ENCODE assay signal across 8 mouse cellular contexts in the genomic region with DNA sequence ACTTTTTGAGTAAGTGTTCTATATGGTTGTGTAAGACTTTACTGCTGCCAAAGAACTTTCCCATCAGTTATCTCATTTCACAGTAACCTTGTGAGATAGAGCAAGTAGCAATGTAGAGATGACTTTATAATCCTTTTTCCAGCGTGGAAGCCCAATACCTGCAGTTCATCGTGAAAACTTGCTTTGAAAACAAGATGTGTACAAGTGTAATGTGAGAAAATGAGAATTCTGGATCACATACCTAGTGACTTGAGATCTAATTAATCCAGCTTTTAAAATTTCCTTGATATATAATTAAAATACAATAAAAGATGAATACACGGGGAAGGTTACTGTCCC. TPM values are rescaled to one million over a fixed set of nuclear protein-coding genes. Genes with fewer than 3 reads are reported as not detected.
DNase-seq lines count a peak whose midpoint lies in the region; ATAC-seq and TF ChIP-seq lines count a peak whose summit lies in the region.

No protein-coding gene starts in this region.

- peaks cover 11% of the 10 kb centered on the region; the same call in 1 of the 2 replicates for H3K4me1 ChIP-seq in embryonic facial prominence, embryonic 13.5 days
- H3K4me1 ChIP-seq in midbrain, postnatal 0 days (ENCODE audit: insufficient read depth, low read length) = no peaks in the 10 kb centered on the region

- no peak overlapping the region for H3K9ac ChIP-seq in embryonic facial prominence, embryonic 13.5 days
- no peak overlapping the region for H3K9ac ChIP-seq in midbrain, postnatal 0 days (replicated peaks; ENCODE audit: low read length, poor library complexity, severe bottlenecking)

- WGBS in embryonic facial prominence, embryonic 13.5 days = 64% methylated on average over 3 of the region's 3 CpGs
- WGBS in midbrain, postnatal 0 days = 51% methylated on average over 3 of the region's 3 CpGs

- no peaks in the 10 kb centered on the region for H3K36me3 ChIP-seq in embryonic facial prominence, embryonic 13.5 days
- no peaks in the 10 kb centered on the region for H3K36me3 ChIP-seq in midbrain, postnatal 0 days (ENCODE audit: insufficient read depth, low read length)

- intact Hi-C loops in left cerebral cortex, adult 2 months (cut with DNase I) = loop anchor here (5.0 kb wide), 1 partner anchor 82 kb away; no protein-coding TSS in a partner anchor
- intact Hi-C loops in left cerebral cortex, postnatal 10 days (cut with DNase I) = loop anchor here (5.0 kb wide), 1 partner anchor 83 kb away; the partner anchor contains the start of gene Rapgef6
- intact Hi-C loops in left cerebral cortex, postnatal 4 days (cut with DNase I) = no loop called here

- no peak for ATAC-seq in embryonic facial prominence, embryonic 13.5 days (ENCODE audit: insufficient number of reproducible peaks, insufficient read depth, low FRiP score, low TSS enrichment, low read depth)
- ATAC-seq in midbrain, postnatal 0 days (ENCODE audit: low FRiP score) = no peak

- TF ChIP-seq CTCF in left cerebral cortex, adult 2 months (IDR thresholded peaks at IDR 0.05) = no peak
- TF ChIP-seq CTCF in midbrain, postnatal 0 days (IDR thresholded peaks at IDR 0.05) = no peak

- no peaks in the 10 kb centered on the region for H3K9me3 ChIP-seq in embryonic facial prominence, embryonic 13.5 days
- H3K9me3 ChIP-seq in midbrain, postnatal 0 days (ENCODE audit: low read length) = no peaks in the 10 kb centered on the region

- H3K27me3 ChIP-seq in embryonic facial prominence, embryonic 13.5 days = no peaks in the 10 kb centered on the region
- no peaks in the 10 kb centered on the region for H3K27me3 ChIP-seq in midbrain, postnatal 0 days (ENCODE audit: insufficient read depth, low read length)

- peak overlapping the region; percentile 71 for H3K4me2 ChIP-seq in embryonic facial prominence, embryonic 13.5 days
- peak overlapping the region; percentile 64 for H3K4me2 ChIP-seq in midbrain, postnatal 0 days (ENCODE audit: low read depth, low read length, poor library complexity, severe bottlenecking)

- peak overlapping the region; percentile 67 for H3K4me3 ChIP-seq in left cerebral cortex, adult 2 months
- peak overlapping the region; percentile 91 for H3K4me3 ChIP-seq in embryonic facial prominence, embryonic 13.5 days
- peak overlapping the region; percentile 95 for H3K4me3 ChIP-seq in midbrain, postnatal 0 days (ENCODE audit: low read depth, low read length)

- no peak for DNase-seq in left cerebral cortex, adult 2 months (ENCODE audit: extremely low spot score in 1 of 2, low spot score in 2 of 2)
- no peak for DNase-seq in left cerebral cortex, adult 8-10 months (ENCODE audit: low spot score in 2 of 2)
- peak; percentile 31 for DNase-seq in induced T-regulatory cell, adult 2 months (ENCODE audit: low read depth)
- no peak for DNase-seq in midbrain, postnatal 0 days (ENCODE audit: low spot score)
- no peak for DNase-seq in left cerebral cortex, postnatal 10 days (ENCODE audit: extremely low spot score in 1 of 2, low spot score in 2 of 2)
- DNase-seq in layer of hippocampus, adult 18-20 months (ENCODE audit: low spot score in 2 of 2) = no peak
- DNase-seq in left cerebral cortex, postnatal 4 days = no peak

- H3K27ac ChIP-seq in left cerebral cortex, adult 2 months = no peak overlapping the region
- no peak overlapping the region for H3K27ac ChIP-seq in embryonic facial prominence, embryonic 13.5 days
- H3K27ac ChIP-seq in midbrain, postnatal 0 days (ENCODE audit: low read depth, low read length) = no peak overlapping the region

RNA-seq across cellular contexts. Expression of gene Fnip1, which starts 1.7 kb away (rescaled TPM):
- 10 to 100 TPM; 36.3 to 38.3 TPM for total RNA-seq in left cerebral cortex, adult 2 months (2021)
- 10 to 100 TPM; 37.6 to 42.0 (median 39.5) TPM for total RNA-seq in left cerebral cortex, adult 8-10 months (2022)
- 11.4 and 13.2 TPM in 2 replicates for polyA plus RNA-seq in embryonic facial prominence, embryonic 13.5 days (2015; fragmentation: Nextera tagmentation; extraction: Ambion mirVana)
- 20.4 and 23.5 TPM in 2 replicates for total RNA-seq in midbrain, postnatal 0 days (2014; rRNA removed)
- 7.5 and 7.7 TPM in 2 replicates for polyA plus RNA-seq in midbrain, postnatal 0 days (2015; fragmentation: Nextera tagmentation; extraction: Ambion mirVana)
- total RNA-seq in left cerebral cortex, postnatal 10 days (2021) = 10 to 100 TPM; 23.0 to 23.6 TPM
- 10 to 100 TPM; 36.5 to 38.2 TPM for total RNA-seq in layer of hippocampus, adult 18-20 months (2021)
- 10 to 100 TPM; 19.2 to 19.5 TPM for total RNA-seq in left cerebral cortex, postnatal 4 days (2021)
